Mouse (Mus musculus): ENCODE measurements around the gene Atp8a2.
"Not testable (repeated sequence)": the region's sequence is repeated elsewhere in the genome, so short reads cannot be mapped to it uniquely, and the experiment has no call there.

Gene Atp8a2

DNA sequence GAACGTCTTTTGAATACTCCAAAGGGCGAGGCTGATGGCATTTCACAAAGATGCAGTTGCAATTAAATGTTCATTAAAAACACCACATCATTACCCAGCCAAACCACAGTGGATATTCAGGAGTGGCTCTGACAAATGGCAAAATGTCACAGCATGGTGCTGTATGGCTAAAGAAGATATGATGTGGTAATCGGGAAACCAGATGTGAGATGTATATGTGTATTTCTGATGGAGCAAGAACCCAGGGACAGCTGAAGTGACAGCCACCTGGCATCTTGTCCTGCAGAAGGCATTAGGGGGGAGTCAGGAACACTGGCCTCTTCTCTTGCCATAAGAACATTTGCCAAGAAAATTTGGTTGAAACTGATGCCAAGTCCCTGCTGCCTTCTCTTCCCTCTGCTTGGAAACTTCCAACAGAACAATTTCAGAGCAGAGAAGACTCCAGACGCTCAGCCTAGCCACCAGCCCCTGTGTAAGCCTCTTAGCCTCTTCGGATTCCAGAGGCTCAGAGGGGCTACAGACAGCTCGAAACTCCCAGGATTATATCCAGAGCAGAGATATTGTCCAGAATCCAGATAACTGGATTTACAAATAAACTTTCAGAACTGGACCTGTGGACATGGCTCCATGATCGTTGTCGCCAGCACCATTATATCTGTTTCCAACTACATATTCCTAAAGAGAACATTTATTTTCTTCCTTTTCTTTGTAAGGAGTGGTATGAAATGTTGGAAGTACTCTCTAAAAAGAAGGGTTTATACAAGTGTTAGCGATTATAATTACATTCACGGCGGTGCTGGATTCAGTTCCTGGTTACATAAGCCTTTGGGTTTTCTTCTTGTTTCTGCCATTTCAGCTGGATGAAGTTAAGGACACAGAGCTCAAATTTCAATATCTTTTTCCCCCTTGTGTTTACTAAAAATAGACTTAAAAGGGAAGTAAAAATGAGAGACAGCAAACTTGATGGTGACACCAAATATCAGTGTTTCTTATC, 413.3 kb downstream of the Atp8a2 start:
- DNase-seq (ENCODE audit: extremely low read depth, low read depth), result no peak

DNA sequence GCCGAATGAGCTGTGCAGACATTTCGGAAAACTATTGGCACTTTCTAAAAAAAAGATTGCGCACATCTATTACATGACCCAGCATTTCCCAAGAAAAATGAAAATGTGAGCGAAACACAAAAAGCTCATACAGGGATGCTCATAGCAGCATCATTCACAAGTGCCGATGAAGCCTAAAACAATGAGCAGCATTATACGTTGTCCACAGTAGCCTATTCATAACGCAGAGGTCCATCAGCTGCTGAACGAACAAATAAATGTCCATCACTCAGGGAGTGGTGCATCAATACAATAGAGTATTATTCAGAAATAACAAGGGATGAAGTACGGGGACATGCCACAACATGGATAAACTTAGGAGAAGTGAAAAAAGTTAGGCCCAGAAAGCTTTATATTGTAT, 416.6 kb downstream of the Atp8a2 start:
- no peak for DNase-seq (ENCODE audit: extremely low read depth, low read depth)

DNA sequence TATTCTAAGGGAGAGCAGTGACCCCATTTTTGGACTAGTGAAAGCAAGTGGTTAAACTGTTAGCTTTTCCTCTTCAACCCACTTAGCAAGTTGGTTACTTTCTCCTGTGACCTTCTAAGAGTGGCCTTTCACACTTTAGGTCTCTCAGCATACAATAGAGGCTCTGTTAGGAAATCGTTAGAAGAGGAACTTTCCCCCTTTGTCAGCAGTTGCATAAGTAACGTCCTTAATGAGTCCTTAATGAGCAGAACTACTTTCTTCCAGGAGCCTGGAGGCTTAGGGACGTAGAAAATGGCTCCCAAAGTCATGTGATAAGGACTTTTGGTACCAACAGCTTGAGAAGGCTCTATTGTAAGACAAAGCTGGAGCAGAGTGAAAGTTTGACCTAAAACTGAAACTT, 434.8 kb downstream of the Atp8a2 start:
- no peak for DNase-seq (ENCODE audit: extremely low read depth, low read depth)

DNA sequence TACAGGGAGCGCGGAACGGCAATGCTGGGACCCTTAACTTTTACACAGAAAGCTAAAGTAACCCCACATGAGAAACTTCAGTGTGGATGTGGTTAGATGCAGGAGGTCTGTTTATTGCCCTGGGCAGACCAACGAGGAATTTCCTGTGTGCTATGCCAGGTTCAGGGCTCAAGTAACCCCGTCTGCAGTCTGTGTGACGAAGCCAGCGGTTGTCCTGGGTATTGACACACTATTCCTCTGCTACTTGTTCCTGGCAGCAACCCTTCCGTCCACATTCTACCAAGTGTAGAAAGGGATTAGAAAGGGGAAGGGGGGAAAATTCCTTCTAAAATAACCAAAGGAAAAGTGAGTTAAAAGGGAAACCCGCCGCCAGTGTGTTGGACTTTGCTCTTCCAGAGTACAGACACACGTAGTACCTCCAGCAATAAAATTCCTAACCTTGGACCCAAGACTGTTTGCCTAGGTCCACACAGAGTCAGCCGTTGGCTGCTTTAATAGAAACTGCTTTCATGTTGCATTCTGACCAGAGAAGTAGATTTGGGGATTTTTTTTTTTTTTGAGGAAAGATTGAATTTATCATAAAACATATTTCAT, 437.0 kb downstream of the Atp8a2 start:
- no peak for DNase-seq (ENCODE audit: extremely low read depth, low read depth)

DNA sequence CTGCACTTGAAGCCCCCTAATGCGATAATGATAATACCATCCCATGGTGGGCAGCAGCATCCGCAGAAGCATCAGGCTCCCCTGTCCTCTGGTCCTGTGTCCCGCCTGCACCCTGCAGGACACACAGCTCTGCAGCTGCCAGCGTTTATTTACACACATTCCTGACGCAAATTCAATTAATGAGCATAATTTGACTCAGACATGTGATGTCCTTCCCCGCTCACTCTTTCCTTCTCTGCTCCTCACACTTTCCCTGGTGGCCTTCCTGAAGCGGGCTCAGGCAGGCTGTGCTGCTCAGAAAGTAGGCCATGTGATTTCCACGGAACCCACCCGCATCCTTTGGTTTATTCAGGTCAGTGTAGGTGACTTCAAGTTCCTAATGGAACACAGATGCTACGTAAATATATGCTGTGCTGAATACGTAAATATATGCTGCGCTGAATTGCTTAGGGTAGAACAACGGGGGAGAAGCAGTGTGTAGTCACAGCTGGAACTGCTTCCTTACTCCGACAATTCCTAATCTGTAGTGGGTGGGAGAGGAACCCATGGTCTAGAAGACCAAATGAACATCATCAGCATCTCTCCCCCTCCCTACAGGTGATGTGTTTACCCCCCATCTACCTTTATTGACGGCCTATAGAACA, 437.7 kb downstream of the Atp8a2 start:
- DNase-seq (ENCODE audit: extremely low read depth, low read depth), result no peak

DNA sequence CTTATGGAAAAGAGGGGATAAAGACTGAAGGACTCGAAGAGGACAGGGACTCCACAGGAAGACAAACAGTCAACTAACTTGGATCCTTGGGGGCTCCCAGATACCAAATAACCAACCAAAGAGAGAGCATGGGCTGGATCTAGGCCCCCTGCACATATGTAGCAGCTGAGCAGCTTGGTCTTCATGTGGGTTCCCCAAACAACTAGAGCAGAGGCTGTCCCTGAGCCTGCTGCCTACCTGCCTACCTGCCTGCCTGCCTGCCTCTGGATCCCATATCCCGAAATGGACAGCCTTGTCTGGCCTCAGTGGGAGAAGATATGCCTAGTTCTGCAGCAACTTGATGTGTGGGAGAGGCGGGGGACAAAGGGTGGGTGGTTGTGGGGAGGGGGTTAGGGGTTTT, 444.6 kb downstream of the Atp8a2 start:
- no peak for DNase-seq (ENCODE audit: extremely low read depth, low read depth)

DNA sequence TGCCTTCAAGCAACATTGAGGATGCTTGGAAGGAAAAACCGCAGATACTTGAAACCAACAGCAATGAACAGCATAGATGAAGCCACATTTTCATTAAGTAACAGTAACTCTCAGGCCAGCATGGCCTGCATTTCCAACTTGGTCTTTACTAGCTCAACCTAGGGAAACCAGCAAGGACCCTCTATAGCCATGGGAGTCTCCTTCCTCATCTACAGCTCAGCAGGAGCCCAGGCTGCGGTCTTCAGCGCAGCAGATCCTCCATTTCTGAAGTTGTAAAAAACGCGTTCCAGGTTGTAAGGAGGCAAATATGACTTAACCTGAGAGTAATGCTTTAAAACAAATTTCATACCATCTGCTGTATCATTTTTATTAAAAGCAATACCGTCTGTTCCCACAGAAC, 447.0 kb downstream of the Atp8a2 start:
- no peak for DNase-seq (ENCODE audit: extremely low read depth, low read depth)

DNA sequence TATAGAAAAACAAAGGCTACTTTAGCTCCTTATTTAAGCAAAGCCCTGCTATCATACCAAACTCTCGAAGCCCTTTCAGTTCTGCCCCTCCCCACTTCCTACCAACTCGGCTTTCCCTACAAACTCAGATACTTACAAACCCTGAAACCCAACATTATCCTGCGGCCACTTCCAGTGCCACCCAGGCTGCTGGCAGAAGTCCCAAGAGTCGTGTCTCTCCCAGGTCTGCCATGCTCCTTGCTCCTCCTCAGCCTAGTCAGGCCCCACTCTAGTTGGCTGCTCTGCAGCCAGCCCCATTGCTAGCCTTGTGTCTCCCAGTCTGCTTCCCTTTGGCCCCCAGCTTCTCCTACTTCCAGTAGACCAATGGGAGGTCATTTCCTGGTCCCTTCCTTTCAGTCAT, 451.3 kb downstream of the Atp8a2 start:
- DNase-seq (ENCODE audit: extremely low read depth, low read depth), result no peak

DNA sequence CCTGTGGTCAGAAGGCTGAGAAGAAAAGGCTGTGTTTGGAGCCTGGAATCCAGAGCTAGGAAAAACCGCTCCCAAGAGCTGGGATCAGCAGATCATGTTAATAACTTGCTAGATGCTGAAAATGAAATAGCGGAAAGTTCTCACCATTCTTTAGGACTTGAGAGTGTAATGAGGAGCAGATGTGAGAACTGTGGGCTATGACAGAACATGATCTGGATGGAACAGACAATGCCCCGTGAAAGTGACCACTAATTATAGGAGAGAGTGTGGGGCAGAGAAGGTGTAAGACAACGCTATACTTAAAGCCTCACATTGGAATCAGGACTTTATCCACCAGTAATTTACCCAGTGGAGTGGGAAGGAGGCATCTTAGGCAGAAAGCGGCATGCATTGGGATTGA, 455.2 kb downstream of the Atp8a2 start:
- no peak for DNase-seq (ENCODE audit: extremely low read depth, low read depth)

DNA sequence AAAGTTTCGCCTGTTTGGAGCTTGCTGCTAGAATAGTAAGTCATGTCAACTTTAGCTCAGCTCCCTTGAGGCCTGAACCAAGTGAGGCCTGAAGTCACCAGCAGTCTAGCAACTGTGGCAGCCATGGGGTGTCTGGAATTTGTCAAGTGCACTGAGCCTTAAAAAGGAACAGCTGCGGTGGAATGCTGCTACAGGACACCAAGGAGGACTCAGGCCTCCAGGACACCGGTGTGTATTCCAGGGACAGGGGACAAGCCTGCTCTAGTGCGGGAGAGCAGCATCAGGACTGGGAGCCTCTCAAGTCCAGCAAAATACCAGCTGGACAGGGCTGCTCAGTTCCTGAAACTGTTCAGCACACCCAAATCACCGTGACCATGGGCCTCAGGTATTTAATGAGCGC, 457.5 kb downstream of the Atp8a2 start:
- DNase-seq (ENCODE audit: extremely low read depth, low read depth), result no peak

DNA sequence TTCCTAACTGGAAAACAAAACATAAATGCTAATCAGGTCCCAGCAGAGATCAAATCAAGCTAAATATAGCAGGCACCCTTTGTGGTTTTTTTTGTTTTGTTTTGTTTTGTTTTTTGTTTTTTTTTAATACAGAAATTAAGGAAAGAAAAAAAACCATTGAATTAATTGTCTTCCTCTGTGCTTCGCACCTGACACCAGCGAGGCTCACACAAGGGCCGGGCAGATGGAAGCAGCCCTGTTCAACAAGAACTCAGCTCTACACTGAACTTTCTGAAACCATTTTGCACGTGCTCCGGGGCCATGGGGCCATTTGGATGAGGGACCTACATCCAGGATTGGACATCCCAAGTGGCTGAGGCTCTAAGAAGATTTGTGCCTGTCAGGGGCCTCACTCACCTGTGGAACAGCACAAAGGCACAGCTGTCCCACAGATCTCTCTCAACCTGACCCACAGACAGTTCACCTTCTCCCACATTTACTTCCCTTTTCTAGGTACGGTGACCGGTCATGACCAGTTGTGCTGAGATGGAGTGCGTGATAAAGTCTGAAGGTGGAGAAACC, 459.2 kb downstream of the Atp8a2 start:
- DNase-seq (ENCODE audit: extremely low read depth, low read depth), result no peak

DNA sequence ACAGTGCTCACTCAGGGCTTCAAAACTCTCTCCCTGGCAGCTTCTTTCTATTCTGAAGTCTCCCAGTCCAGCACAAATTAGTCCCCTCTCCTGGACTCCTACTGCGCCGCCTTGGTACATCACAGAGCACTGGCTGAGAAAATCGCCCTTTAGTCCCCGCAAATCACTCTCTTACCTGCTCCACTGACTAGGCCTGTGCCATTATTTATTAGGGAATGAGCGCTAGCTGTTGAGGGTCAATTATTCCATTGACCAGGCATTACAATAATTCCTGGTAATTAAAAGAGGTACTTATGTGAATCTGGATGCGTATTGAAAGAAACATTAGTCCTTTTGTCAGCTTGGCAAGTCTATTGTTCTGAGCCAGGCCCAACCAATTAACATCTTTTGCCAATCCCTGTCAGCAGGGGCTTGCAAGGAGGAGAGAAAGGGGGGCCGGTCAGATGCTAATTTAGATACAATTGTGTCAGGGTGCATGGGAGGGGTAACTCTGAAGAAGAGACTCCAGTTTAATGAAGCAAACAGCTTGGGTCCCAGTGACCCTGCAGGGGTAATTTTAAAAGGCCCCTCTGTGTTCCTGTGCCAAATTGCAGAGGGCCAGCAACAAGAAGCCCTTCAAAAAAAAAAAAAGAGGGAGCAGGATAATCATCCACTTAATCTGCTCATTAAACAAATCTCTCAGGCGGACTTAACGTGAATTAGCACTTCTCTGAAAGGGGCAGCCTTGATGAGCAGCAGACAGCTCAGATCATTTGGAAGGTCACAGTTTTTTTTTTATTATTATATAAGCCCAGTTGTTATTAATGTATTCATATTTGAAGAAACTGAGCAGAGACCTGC, 459.9 kb downstream of the Atp8a2 start:
- DNase-seq (ENCODE audit: extremely low read depth, low read depth), result no peak

DNA sequence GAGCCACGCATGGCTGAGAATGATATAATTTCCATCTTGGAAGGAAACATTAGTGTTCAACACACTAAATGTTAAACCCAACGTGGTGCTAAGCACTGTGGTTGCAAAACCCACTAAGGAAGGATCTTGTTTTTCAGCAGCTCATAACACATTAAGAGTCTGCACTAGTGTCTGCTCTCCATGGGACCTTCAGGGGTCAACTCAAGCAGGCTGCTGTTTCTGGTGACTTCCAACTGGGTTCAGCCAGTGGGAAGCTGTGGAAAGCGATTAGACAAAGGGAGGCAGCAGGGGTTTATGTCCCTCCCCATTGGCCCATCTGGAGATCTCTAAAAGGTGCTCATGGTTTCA, 467.0 kb downstream of the Atp8a2 start:
- DNase-seq (ENCODE audit: extremely low read depth, low read depth), result no peak

DNA sequence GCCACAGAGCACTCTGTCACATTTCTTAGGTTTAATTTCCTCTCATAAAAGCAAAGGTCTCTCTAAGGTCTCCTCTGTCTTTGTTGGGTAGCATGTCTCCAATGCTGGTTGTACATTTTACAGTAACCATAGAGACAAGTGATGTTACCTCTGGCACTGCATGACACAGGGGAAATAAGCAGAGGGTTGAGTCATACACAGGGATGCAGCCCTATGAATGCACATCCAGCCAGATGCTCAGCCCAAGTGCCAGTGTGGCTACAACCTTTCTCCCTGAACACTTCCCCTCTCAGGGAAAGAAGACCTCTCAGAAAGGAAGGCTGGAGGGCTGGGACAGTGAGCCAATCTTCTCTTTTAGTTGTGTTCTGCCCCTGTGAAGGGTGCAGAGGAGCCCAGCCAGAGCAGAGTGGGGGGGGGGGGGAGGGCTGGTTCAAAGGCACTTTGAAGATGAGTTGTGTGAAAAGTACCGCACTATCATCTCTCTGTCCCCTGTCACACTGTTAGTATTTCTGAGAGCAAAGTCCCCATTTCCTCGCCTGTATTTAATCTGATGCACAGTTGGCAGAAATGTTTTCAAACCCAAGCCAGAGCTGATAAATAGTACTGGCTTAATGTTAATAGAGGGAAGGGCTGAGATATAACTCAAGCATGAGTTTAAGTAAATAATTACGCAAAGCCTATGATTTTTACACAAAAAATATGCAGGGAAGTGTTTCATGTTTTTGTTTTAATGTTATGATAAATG, 467.5 kb downstream of the Atp8a2 start:
- no peak for DNase-seq (ENCODE audit: extremely low read depth, low read depth)

DNA sequence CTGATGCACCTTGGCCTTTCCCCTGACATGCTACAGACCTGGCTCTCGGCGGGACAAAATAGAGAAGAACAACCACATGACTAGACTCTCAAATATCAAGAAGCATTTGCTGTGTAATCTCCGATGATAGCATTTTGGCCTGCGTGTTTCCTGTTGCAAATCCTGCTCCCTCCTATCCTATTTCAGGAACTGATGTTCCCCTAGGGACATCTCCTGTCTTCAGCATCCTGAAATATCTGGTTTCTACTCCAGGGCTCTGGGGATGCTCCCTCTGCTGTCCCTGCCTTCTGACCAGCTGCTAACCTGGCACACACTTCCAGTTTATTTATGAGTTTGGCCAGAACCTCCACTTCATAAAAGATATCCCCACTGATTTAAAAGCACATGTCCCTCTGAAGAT, 470.0 kb downstream of the Atp8a2 start:
- DNase-seq (ENCODE audit: extremely low read depth, low read depth), result no peak

DNA sequence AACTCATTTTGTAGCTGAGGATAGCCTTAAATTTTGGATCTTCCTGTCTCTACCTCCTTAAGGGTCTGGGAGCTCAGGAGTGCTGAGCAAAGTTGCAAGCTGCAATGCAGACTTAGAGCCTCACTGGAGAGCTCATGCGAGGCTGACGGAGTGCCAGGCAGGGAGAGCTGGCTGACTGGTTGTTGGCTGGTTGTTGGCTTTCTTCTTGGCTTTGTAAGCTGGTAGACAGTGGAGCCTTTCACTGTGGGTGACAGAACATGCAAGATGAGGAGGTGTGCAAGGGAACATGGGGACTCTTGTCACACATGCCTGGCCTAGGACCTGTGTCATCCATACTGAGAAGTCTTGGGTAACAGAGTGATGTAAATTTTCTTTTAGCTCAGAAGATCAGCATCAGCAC, 473.8 kb downstream of the Atp8a2 start:
- DNase-seq (ENCODE audit: extremely low read depth, low read depth), result no peak

DNA sequence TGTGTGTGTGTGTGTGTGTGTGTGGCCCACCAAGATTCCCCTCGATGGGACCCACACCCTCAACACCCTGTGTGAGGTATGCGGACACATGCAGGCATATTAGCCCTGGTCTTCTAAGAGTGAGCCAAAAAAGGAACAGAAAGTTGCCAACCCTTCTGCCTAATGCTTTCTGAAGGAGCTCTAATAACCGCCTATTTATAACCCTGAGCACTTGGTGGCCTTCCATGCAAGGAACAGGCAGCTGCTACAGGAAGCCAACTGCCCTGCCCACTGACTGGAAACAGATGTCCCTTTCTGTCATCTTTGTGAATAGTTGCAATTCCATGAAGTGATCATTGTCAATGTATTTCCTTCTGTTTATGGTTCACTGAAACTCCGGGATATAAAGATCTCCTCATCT, 475.0 kb downstream of the Atp8a2 start:
- no peak for DNase-seq (ENCODE audit: extremely low read depth, low read depth)

DNA sequence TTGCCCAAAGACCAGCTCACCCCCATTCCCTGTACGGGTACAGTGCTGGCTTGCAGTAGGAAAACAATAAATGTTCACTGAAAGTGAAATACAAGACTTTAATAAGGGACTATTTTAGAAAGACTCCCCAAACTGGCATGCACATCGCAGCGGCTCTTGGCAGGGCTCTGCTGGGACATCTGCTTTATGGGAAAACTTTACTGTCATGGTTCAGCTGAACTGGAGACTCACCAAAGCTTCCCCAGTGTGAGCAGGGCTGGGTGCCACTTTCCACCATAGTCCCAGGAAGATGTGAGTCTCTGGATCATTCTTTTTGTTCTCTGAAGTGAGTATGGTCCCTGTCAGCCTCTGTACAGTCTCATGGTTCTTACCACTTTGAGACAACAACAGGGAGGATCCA, 475.6 kb downstream of the Atp8a2 start:
- no peak for DNase-seq (ENCODE audit: extremely low read depth, low read depth)

DNA sequence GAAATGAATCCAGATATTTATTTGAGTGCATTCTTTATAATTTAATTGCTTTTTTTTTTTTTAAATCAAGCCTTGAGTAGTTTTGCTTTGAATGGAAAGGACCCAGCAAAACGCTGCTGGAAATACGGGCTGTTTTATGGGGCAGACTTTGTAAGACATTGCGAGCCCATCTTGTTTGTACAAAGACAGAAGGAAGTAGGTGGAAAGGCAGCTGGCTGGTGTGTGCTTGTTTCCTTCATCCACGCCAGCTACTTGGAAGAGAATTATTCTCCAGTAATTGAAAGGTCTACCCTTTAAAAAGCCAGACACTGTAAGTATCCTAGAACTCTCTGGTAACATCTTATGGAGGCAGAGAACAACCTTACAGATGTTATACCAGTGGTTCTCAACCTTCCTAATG, 476.6 kb downstream of the Atp8a2 start:
- DNase-seq (ENCODE audit: extremely low read depth, low read depth), result no peak

DNA sequence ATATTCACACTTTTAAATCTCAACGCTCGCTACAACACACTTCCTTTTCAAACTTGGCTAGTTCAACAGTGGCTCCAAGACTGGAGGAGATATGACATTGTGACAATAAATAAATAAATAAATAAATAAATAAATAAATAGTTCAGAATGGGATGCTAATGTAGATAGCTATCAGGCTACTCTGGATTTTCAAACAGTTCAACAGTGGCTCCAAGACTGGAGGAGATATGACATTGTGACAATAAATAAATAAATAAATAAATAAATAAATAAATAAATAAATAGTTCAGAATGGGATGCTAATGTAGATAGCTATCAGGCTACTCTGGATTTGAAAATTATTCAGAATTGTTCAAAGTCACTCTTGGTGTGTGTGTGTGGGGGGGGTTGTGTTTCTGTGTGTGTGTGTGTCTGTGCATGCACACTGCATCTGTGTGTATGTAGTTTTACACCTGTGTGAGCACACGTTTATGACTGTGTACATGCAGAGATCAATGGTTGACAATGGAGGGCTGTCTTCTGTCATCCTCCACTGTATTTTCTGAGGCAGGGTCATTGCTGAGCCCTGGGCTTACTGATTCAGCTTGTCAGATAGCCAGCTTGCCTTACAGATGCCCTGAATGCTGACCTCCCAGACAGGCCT, 480.4 kb downstream of the Atp8a2 start:
- not testable (repeated sequence) for DNase-seq (ENCODE audit: extremely low read depth, low read depth)

Measured in MEL-GATA-1-ER (cell line).